Mouse (Mus musculus) heart, postnatal 4 days (tissue): ENCODE results near the gene Kifc1. TPM values are rescaled to one million over a fixed set of nuclear protein-coding genes. Genes with fewer than 3 reads are reported as not detected.

Source experiments
- DNase-seq: peaks from one replicate; pipeline ENCODE4 v3.0.0; 2021
- microRNA-seq, 2 experiments: library from miRNA; unstranded; fragments of <30 nt; microRNA quantifications; one replicate each; pipeline ENCODE4 v1.2.0; 2021 to 2022
- total RNA-seq, 2 experiments: library from RNA; stranded (reverse); gene quantifications; 2 replicates each; pipeline ENCODE4 v1.2.3; 2021

Gene Kifc1
- total RNA-seq, 2 experiments from 2014 or later: 40.2 to 42.7 TPM

DNA sequence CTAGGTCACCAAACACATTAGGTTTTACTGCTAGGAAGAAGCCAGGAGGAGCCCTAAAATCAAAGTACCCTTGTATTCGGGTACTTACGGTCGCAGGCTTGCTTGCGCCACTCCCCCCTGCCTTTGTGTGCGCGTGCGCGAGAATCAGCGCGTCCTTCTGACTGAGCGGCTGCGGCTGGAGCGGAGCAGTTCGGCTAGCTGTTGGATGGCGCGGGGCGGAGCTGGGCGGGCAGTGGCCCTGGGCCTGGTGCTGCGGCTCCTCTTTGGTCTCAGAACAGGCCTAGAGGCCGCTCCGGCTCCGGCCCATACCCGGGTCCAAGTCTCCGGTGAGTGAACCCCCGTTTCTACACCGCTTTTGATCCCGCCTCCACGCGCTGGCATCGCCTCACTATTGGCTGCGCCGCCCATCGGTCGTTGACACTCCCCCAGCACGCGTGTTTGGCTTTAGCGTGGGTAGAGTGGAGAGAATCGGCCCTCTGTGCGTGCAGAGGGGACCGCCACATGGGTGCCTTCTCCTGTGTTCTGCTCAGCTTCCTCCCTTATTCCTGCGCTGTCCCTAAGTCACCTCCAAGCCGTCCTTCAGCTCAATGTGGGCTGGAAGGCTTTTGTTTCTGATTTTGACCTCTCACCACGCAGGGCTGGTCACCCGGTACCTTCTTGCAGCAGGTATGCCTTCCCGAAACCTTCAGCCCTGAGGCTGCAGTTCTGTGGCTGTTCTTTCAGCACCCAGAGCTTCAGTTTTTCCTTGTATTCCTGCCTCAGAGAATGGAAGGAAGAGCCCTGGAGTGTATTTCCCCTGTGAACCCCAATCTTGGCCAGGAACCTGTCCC is 47.3 kb downstream of the Kifc1 start, which contains the start of gene Cd320:
Cd320 (plus strand) TSS at position 126 of the 830 bp plus-strand sequence.
- peak; percentile 91 for DNase-seq

DNA sequence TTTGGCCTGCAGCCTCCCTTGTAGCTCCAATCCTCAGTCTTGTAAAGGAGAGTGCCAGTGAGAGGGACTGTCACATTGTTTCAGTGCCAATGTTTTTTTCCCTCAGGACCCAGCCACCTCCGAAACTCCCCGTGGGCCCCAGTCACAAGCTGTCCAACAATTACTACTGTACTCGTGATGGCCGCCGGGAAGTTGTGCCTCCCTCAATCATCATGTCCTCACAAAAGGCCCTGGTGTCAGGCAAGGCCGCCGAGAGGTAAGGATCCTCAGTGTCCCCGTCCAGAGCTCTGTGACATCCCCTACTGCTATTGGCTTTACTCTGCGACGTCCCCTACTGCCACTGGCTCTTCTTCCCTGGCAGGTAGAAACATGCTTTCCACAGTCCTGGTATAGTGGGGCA is 60.9 kb downstream of the Kifc1 start:
- DNase-seq: no peak

DNA sequence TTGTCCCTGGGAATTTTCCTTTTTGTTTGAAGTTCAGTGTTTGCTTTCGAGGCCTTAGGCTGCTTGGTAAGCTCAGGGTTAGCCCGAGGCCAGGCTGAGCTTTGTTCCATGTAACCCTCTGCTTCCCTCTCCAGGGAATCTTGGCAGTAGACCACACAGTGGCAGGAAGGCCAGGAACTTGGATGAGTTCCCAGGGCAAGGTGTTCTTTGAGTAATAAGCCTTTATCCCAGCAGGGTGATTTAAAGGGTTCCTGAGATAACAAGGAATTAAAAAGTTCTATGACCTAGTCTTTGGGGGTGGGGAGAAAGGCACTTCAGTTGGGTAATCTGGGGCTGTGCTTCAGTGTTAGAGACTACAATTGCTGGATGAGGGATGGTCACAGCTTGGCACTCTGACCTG is 61.6 kb downstream of the Kifc1 start:
- peak; percentile 86 for DNase-seq

DNA sequence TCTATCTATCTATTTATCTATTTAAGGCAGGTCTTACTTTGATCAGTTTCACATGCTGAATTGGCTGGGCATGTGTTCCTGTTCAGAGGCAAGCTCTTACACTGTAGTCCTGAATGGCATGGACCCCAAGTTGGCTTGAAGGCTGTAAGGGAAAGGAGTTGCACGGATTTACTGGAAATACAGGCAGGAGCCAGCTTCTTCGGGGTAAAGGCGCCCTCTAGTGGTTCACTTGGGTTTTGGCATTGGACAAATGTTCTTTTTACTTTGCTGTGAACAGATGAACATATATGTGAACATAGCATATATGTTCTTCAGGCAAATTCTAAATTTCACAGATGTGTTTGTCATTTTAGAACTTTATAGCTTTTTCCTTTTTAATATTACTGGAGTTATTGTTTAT is 63.6 kb downstream of the Kifc1 start:
- peak; percentile 87 for DNase-seq

Small RNAs within 50 kb of the gene (microRNA-seq; reads per million reads assigned to microRNA genes)
- gene Gm27740: 0 reads per million in 2 experiments

Other genes starting within 250 kb of the Kifc1 start
- 100 to 1,000 TPM; 154 to 180 TPM for gene Hnrnpm, start 203.8 kb downstream of the Kifc1 start, total RNA-seq
- gene March2, start 172.0 kb downstream of the Kifc1 start, total RNA-seq: 10 to 100 TPM; 84.4 to 96.9 TPM
- gene Rab11b, start 130.1 kb downstream of the Kifc1 start, total RNA-seq: 100 to 1,000 TPM; 333 to 343 TPM
- 10 to 100 TPM; 29.1 to 35.0 TPM for gene Angptl4, start 108.8 kb downstream of the Kifc1 start, total RNA-seq
- 10 to 100 TPM; 57.5 to 58.5 TPM for gene Kank3, start 80.1 kb downstream of the Kifc1 start, total RNA-seq
- gene Rps28, start 66.1 kb downstream of the Kifc1 start, total RNA-seq: 1,000 to 10,000 TPM; 1,097 to 1,179 TPM
- gene Ndufa7, start 66.1 kb downstream of the Kifc1 start, total RNA-seq: 100 to 1,000 TPM; 423 to 447 TPM
- gene Cd320, start 47.6 kb downstream of the Kifc1 start, total RNA-seq: 10 to 100 TPM; 16.8 to 21.4 TPM
- not detected for gene Gm7029, start 16.8 kb downstream of the Kifc1 start, total RNA-seq
- gene Platr17, start 14.5 kb upstream of the Kifc1 start, total RNA-seq: not detected
- gene Daxx, start 18.8 kb upstream of the Kifc1 start, total RNA-seq: 10 to 100 TPM; 16.5 to 18.0 TPM
- gene Tapbp, start 25.2 kb upstream of the Kifc1 start, total RNA-seq: 10 to 100 TPM; 72.3 to 78.5 TPM
- gene Zbtb22, start 25.2 kb upstream of the Kifc1 start, total RNA-seq: 10 to 100 TPM; 34.3 to 35.8 TPM
- gene Rgl2, start 38.9 kb upstream of the Kifc1 start, total RNA-seq: 10 to 100 TPM; 56.5 to 58.1 TPM
- 10 to 100 TPM; 78.0 to 79.5 TPM for gene Pfdn6, start 49.7 kb upstream of the Kifc1 start, total RNA-seq
- 10 to 100 TPM; 13.3 to 14.4 TPM for gene Wdr46, start 50.0 kb upstream of the Kifc1 start, total RNA-seq
- 1 to 10 TPM; 2.3 to 2.9 TPM for gene B3galt4, start 60.8 kb upstream of the Kifc1 start, total RNA-seq
- 10 to 100 TPM; 38.1 to 40.1 TPM for gene Vps52, start 65.2 kb upstream of the Kifc1 start, total RNA-seq
- gene Rps18, start 65.3 kb upstream of the Kifc1 start, total RNA-seq: 100 to 1,000 TPM; 648 to 719 TPM
- gene H2-K1, start 109.7 kb upstream of the Kifc1 start, total RNA-seq: 10 to 100 TPM; 33.9 to 35.4 TPM
- 10 to 100 TPM; 18.7 to 19.8 TPM for gene Ring1, start 134.0 kb upstream of the Kifc1 start, total RNA-seq
- 10 to 100 TPM; 63.6 to 69.6 TPM for gene H2-Ke6, start 137.4 kb upstream of the Kifc1 start, total RNA-seq
- gene Slc39a7, start 141.0 kb upstream of the Kifc1 start, total RNA-seq: 10 to 100 TPM; 83.8 to 86.5 TPM
- gene Rxrb, start 141.2 kb upstream of the Kifc1 start, total RNA-seq: 10 to 100 TPM; 35.5 to 39.5 TPM
- gene Col11a2, start 148.8 kb upstream of the Kifc1 start, total RNA-seq: 1 to 10 TPM; 1.4 to 2.2 TPM
- gene H2-Oa, start 201.7 kb upstream of the Kifc1 start, total RNA-seq: not detected
- 1 to 10 TPM; 5.6 to 6.0 TPM for gene H2-DMa, start 228.9 kb upstream of the Kifc1 start, total RNA-seq
- 100 to 1,000 TPM; 125 to 128 TPM for gene Brd2, start 232.0 kb upstream of the Kifc1 start, total RNA-seq